Mouse (Mus musculus): ENCODE results near the gene Tkt. TPM values are rescaled to one million over a fixed set of nuclear protein-coding genes. Genes with fewer than 3 reads are reported as not detected.
"Not testable (repeated sequence)": the region's sequence is repeated elsewhere in the genome, so short reads cannot be mapped to it uniquely, and the experiment has no call there.

The Tkt gene
- total and polyA plus RNA-seq, 3 experiments: 146 to 1,086 (median 550) TPM

DNA sequence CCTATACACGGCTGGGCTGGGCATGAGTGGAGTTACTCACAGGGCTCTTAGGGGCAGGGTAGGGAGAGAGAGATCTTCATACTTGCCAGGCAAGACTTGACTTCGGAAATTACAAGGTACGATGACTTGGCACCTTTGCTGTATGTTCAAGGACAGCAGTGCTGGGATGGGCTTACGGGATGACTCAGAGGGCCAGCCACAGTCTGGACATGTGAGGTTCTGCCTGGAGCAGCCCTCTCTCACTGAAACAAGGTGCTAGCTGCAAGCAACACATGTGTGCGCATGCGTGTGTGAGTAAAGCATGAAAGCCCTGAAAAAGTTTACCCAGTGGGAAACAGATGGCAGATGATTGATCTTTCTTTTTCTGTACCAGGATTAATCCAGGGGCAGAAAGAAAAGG is 16.3 kb upstream of the Tkt start:
- ATAC-seq (ENCODE audit: extremely low read depth, insufficient number of reproducible peaks, low FRiP score, poor library complexity, severe bottlenecking): no peak
- no peak for DNase-seq (ENCODE audit: low spot score)
- no peak for TF ChIP-seq GATA2 (IDR thresholded peaks at IDR 0.05; ENCODE audit: borderline replicate concordance, low read depth, low read length)
- Histone ChIP-seq H3K4me3 (ENCODE audit: low read depth, low read length) (no peak overlapping the region), H3K27me3 (ENCODE audit: insufficient read depth, low read length) (0 out of 2 replicates have a peak, but pooled peaks cover 5% of the 10 kb centered on the region), H3K36me3 (replicated peaks) (peaks cover 25% of the 10 kb centered on the region), H3K4me1 (ENCODE audit: insufficient read depth, low read depth, low read length) (no peaks in the 10 kb centered on the region), H3K9me3 (replicated peaks) (no peaks in the 10 kb centered on the region)

DNA sequence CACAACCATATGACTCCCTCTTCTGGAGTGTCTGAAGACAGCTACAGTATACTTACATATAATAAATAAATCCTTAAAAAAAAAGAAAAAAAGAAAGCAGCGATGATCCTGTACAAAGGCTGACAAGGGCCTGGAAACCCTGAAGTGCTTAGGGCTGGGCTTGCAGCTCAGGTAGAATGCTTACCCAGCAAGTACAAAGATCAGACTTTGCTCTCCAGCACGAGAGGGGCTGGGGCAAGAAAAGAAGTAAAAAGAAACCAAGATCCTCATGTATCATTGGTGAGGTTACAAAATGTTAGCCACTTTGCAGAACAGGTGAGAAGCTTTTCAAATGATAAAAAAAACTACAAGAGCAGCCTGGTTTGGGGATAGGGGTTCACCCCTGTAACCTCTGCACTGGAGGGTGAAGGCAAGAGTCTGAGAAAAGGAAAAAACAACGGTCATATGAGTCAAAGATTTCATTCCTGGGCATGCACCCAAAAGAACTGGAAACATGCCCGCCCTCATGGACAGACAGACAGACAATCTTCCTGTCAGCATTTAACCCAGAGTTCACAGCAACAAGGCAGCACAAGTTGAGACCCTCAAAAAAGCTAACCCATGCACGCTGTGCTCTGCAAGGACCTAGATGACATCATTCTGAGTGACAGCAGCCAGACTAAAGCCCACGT is 14.2 kb upstream of the Tkt start:
- DNase-seq (ENCODE audit: low spot score) (no peak), ATAC-seq (ENCODE audit: extremely low read depth, insufficient number of reproducible peaks, low FRiP score, poor library complexity, severe bottlenecking) (no peak)
- TF ChIP-seq POLR2AphosphoS5 (IDR thresholded peaks at IDR 0.05; ENCODE audit: insufficient replicate concordance, low read depth, low read length) (no peak), CTCF (IDR thresholded peaks at IDR 0.05; ENCODE audit: low read depth, low read length) (no peak), TAL1 (conservative IDR thresholded peaks at IDR 0.05; ENCODE audit: low read depth, low read length) (no peak), GATA1 (IDR thresholded peaks at IDR 0.05; ENCODE audit: borderline replicate concordance, low read length) (no peak), GATA2 (IDR thresholded peaks at IDR 0.05; ENCODE audit: borderline replicate concordance, low read depth, low read length) (no peak)
- H3K4me1 ChIP-seq (ENCODE audit: insufficient read depth, low read depth, low read length): no peaks in the 10 kb centered on the region
- H3K4me3 ChIP-seq (ENCODE audit: low read depth, low read length): no peak overlapping the region
- H3K9me3 ChIP-seq (replicated peaks): no peaks in the 10 kb centered on the region
- peaks cover 9% of the 10 kb centered on the region for H3K36me3 ChIP-seq (replicated peaks)
- H3K27me3 ChIP-seq (ENCODE audit: insufficient read depth, low read length): peaks cover 8% of the 10 kb centered on the region; the same call in 1 of the 2 replicates

GRCm38 (mm10) chr14:30541541-30541940 is 6.6 kb upstream of the Tkt start:
- Histone ChIP-seq H3K4me3 (ENCODE audit: low read depth, low read length) (no peak overlapping the region), H3K9me3 (replicated peaks) (no peaks in the 10 kb centered on the region), H3K27me3 (ENCODE audit: insufficient read depth, low read length) (peaks cover 9% of the 10 kb centered on the region; the same call in 1 of the 2 replicates), H3K36me3 (replicated peaks) (no peaks in the 10 kb centered on the region), H3K4me1 (ENCODE audit: insufficient read depth, low read depth, low read length) (peaks cover 19% of the 10 kb centered on the region)
- no peak for TF ChIP-seq TAL1 (conservative IDR thresholded peaks at IDR 0.05; ENCODE audit: low read depth, low read length)
- TF ChIP-seq CTCF (IDR thresholded peaks at IDR 0.05; ENCODE audit: low read depth, low read length): no peak
- DNase-seq (ENCODE audit: low spot score) (no peak), ATAC-seq (ENCODE audit: extremely low read depth, insufficient number of reproducible peaks, low FRiP score, poor library complexity, severe bottlenecking) (no peak)

DNA sequence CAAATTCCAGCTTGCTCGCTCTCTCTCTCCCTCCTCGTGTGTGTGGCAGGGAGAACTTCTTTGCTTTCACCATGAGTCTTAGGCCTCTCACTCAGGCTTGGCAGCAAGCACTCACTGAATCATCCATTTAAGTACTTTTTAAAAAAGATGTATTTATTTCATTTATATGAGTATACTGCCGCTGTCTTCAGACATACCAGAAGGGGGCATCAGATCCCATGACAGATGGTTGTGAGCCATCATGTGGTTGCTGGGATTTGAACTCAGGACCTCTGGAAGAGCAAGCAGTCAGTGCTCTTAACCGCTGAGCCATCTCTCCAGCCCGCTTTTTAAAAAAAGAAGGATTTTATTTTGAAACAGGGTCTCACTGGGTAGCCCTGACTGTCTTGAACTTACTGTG is 4.8 kb upstream of the Tkt start:
- DNase-seq (ENCODE audit: low spot score); H3K36me3 ChIP-seq (replicated peaks); H3K9me3 ChIP-seq (replicated peaks); H3K4me3 ChIP-seq (ENCODE audit: low read depth, low read length); H3K27me3 ChIP-seq (ENCODE audit: insufficient read depth, low read length); ATAC-seq (ENCODE audit: extremely low read depth, insufficient number of reproducible peaks, low FRiP score, poor library complexity, severe bottlenecking): not testable (repeated sequence)
- H3K4me1 ChIP-seq (ENCODE audit: insufficient read depth, low read depth, low read length): peaks cover 31% of the 10 kb centered on the region

DNA sequence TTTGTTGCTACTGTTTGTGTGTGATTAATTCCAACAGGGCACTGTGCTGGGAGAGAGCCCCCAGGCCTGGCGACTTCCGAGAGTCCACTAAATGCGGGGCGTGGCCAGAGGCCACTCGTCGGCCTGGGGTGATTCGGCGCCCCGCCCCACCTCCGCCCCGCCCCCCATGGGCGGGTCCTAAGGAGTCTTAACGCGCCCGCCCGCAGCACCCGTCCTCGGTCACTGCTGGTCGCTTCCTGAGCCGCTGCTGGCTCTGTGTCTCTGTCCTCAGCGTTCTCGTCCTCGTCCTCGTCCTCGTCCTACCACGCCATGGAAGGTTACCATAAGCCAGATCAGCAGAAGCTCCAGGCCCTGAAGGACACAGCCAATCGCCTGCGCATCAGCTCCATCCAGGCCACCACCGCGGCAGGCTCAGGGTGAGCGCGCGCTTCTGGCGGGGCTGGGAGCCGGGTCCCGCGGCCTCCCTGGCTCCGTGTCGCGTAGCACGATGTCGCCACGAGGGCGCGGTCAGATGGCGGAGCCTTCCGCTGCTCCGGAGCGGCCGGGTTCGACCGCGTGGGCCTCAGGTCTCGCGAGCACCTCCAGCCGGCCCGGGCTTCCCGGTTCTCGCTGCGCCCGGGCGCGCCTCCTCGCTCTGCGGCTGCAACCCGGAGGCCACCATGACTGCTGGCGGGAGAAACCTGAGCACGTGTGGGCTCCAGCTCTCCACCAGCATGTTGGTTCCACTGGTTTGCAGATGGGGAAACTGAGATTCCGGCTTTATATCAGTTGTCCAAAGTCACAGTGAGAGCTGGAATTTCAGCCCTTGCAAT is 1.0 kb downstream of the Tkt start:
- H3K9me3 ChIP-seq (replicated peaks): no peaks in the 10 kb centered on the region
- peaks cover 38% of the 10 kb centered on the region for H3K36me3 ChIP-seq (replicated peaks)
- H3K4me1 ChIP-seq (ENCODE audit: insufficient read depth, low read depth, low read length): peaks cover 68% of the 10 kb centered on the region
- peak; percentile 90 for DNase-seq (ENCODE audit: low spot score)
- ATAC-seq (ENCODE audit: extremely low read depth, insufficient number of reproducible peaks, low FRiP score, poor library complexity, severe bottlenecking): peak; percentile 63
- no peaks in the 10 kb centered on the region for H3K27me3 ChIP-seq (ENCODE audit: insufficient read depth, low read length)
- TF ChIP-seq CTCF (IDR thresholded peaks at IDR 0.05; ENCODE audit: low read depth, low read length) (no peak), TAL1 (conservative IDR thresholded peaks at IDR 0.05; ENCODE audit: low read depth, low read length) (no peak), GATA2 (IDR thresholded peaks at IDR 0.05; ENCODE audit: borderline replicate concordance, low read depth, low read length) (no peak), POLR2AphosphoS5 (IDR thresholded peaks at IDR 0.05; ENCODE audit: insufficient replicate concordance, low read depth, low read length) (no peak), GATA1 (IDR thresholded peaks at IDR 0.05; ENCODE audit: borderline replicate concordance, low read length) (no peak)
- H3K4me3 ChIP-seq (ENCODE audit: low read depth, low read length): peak overlapping the region; percentile 82

DNA sequence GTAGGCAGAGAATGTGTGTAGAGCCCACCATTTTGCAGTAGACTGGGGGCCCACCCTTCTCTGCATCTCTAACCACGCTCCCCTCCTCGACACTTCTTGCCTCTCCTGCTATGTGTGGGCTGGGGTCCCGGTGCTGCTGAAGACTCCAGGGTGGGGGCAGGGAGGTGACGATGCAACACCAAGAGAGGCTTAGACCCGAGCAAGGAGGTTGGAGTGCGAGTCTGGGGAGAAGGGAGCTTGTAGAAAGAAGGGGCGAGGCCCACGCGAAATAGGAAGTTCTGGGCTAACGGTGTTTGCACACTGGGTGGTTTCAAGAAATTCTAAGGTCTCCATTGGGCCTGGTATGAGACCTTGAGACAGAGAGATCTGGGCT is 1.6 kb downstream of the Tkt start:
- no peak for ATAC-seq (ENCODE audit: extremely low read depth, insufficient number of reproducible peaks, low FRiP score, poor library complexity, severe bottlenecking)
- peak; percentile 14 for DNase-seq (ENCODE audit: low spot score)
- Histone ChIP-seq H3K4me3 (ENCODE audit: low read depth, low read length) (peak overlapping the region; percentile 82), H3K4me1 (ENCODE audit: insufficient read depth, low read depth, low read length) (peaks cover 70% of the 10 kb centered on the region), H3K9me3 (replicated peaks) (no peaks in the 10 kb centered on the region), H3K36me3 (replicated peaks) (peaks cover 44% of the 10 kb centered on the region), H3K27me3 (ENCODE audit: insufficient read depth, low read length) (no peaks in the 10 kb centered on the region)
- no peak for TF ChIP-seq GATA2 (IDR thresholded peaks at IDR 0.05; ENCODE audit: borderline replicate concordance, low read depth, low read length)
- TF ChIP-seq GATA1 (IDR thresholded peaks at IDR 0.05; ENCODE audit: borderline replicate concordance, low read length): no peak
- TF ChIP-seq TAL1 (conservative IDR thresholded peaks at IDR 0.05; ENCODE audit: low read depth, low read length): no peak
- no peak for TF ChIP-seq CTCF (IDR thresholded peaks at IDR 0.05; ENCODE audit: low read depth, low read length)

All from G1E (cell line).